Mouse (Mus musculus) ES-Bruce4 (cell line): ENCODE measurements around the gene Mecom. TPM values are rescaled to one million over a fixed set of nuclear protein-coding genes. Genes with fewer than 3 reads are reported as not detected.
"Not testable (repeated sequence)": the region's sequence is repeated elsewhere in the genome, so short reads cannot be mapped to it uniquely, and the experiment has no call there.

Experiments
- H3K27ac ChIP-seq: 2 replicates; pipeline ENCODE4 v1.5.1; 2012; ENCODE audit warnings: low read length, inconsistent platforms; ENCODE audit not compliant: insufficient read depth
- H3K27me3 ChIP-seq: 2 replicates; pipeline ENCODE4 v1.6.1; 2012; ENCODE audit warnings: mild to moderate bottlenecking, low read length, inconsistent platforms; ENCODE audit not compliant: control insufficient read depth, poor library complexity, insufficient read depth, severe bottlenecking
- H3K36me3 ChIP-seq: 2 replicates; pipeline ENCODE4 v1.6.1; 2012; ENCODE audit warnings: inconsistent platforms, mild to moderate bottlenecking, low read length, moderate library complexity; ENCODE audit not compliant: control insufficient read depth, poor library complexity, insufficient read depth, severe bottlenecking
- H3K4me1 ChIP-seq: one replicate; pipeline ENCODE4 v1.8.1; 2011; ENCODE audit warnings: low read length; ENCODE audit not compliant: control insufficient read depth, insufficient read depth
- H3K4me3 ChIP-seq: 2 replicates; pipeline ENCODE4 v1.5.1; 2011; ENCODE audit warnings: low read depth, mild to moderate bottlenecking, low read length
- H3K9ac ChIP-seq: 2 replicates; pipeline ENCODE4 v1.6.1; 2012; ENCODE audit warnings: low read depth, mild to moderate bottlenecking, inconsistent platforms; ENCODE audit not compliant: poor library complexity, severe bottlenecking
- H3K9me3 ChIP-seq: replicated peaks from 2 replicates; pipeline ENCODE4 v1.6.1; 2012; ENCODE audit warnings: mild to moderate bottlenecking, low read length, inconsistent platforms; ENCODE audit not compliant: control insufficient read depth, poor library complexity, insufficient read depth, severe bottlenecking
- CTCF ChIP-seq: IDR thresholded peaks from one replicate; pipeline ENCODE4 v1.8.1; 2011; ENCODE audit warnings: low read depth, low read length
- EP300 ChIP-seq: IDR thresholded peaks from 2 replicates; pipeline ENCODE4 v1.6.1; 2011; ENCODE audit warnings: low read depth, low read length; ENCODE audit not compliant: insufficient read depth
- POLR2A ChIP-seq: IDR thresholded peaks from one replicate; pipeline ENCODE4 v1.8.1; 2011; ENCODE audit warnings: low read length; ENCODE audit not compliant: insufficient read depth
- polyA plus RNA-seq: library from polyadenylated mRNA; stranded (reverse); fragments of >200 nt; gene quantifications from 2 replicates; pipeline ENCODE4 v1.2.4, GENCODE M21; 2011; ENCODE audit warnings: low read depth; ENCODE audit not compliant: missing spikeins, insufficient read depth, insufficient read length

Mecom gene
- polyA plus RNA-seq, 1 experiment, result 0.24 TPM

DNA sequence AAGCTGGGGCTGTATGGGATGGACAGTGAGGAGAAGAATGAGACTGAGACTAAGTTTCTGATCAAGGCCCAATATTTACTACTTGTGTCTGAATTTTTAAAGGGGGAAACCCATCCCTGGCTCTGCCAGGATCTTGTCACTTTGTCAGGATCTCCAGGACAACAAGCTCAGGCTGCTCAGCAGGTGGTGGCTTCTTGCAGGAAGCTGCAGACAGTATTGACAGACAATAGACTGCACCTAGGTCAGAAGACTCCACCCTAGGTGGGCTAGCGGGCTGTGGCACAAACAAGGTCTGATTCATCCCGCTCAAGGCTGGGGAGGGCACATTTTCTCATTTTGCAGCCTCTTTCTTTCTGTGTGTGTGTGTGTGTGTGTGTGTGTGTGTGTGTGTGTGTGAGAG lies 25.7 kb upstream of the Mecom start:
- TF ChIP-seq CTCF (no peak), EP300 (peak; percentile 87)
- Histone ChIP-seq H3K27ac (peak overlapping the region; percentile 71; the same call in 1 of the 2 replicates), H3K36me3 (no peaks in the 10 kb centered on the region), H3K9ac (no peak overlapping the region), H3K4me1 (no peaks in the 10 kb centered on the region), H3K27me3 (no peaks in the 10 kb centered on the region), H3K9me3 (no peaks in the 10 kb centered on the region), H3K4me3 (no peak overlapping the region)

DNA sequence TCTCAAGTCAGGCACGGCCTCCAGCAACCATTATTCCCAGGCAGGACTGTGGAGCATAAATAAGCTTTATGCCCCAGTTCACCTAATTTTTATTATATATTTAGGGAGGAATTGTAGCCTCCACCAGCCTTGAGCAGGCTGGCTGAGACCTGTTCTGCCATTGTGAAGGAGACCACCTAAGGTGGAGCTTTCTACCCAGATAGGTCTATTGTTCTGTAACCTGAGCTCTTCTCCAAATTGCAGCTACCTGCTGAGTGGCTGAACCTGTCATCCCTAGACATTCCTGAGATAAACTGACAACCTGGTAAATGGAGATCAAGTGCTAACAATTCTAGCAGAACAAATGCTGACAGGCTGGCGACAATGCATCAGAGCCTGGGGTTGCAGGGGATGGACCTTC lies 18.5 kb upstream of the Mecom start:
- not testable (repeated sequence) for H3K27me3 ChIP-seq

DNA sequence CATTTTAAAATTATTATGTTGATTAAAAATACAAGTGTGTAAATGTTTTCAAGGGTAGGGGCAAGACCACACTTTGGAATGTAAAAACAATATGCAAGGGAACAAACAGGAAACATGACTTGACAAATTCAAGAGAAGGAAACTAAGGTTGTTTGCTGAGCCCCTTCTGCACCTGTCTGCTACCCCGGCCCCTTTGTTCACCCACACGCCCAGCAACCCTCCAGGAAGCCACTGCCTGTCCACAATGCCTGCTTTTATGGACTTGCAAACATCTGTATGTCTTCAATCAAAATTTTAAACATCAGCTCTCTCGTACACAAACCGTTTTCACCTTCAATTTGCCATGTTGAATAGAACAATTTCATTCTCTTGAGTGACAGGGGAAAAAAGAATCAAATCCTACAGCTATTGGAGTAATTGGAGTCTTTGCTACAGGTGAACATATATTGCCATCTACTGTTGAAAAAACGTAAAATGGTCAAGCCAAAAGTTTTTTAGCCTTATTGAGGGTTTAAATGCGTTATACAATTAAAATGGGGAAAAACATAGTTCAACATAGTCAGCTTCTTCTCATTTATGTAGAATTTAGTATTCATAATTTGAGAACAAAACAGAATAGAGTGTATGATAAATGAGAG lies 13.0 kb upstream of the Mecom start:
- H3K4me3 ChIP-seq, result no peak overlapping the region
- H3K4me1 ChIP-seq, result peaks cover 2% of the 10 kb centered on the region
- H3K27ac ChIP-seq, result no peak overlapping the region
- H3K9ac ChIP-seq, result no peak overlapping the region
- TF ChIP-seq EP300, result peak; percentile 71; the same call in 1 of the 2 replicates
- TF ChIP-seq CTCF, result no peak
- H3K27me3 ChIP-seq, result no peaks in the 10 kb centered on the region
- no peaks in the 10 kb centered on the region for H3K36me3 ChIP-seq
- H3K9me3 ChIP-seq, result no peaks in the 10 kb centered on the region

More for the DNA sequence above, 18.5 kb upstream of the Mecom start:
- H3K4me3 ChIP-seq, H3K4me1 ChIP-seq, H3K27ac ChIP-seq, H3K36me3 ChIP-seq, H3K9me3 ChIP-seq, H3K9ac ChIP-seq: not testable (repeated sequence)

DNA sequence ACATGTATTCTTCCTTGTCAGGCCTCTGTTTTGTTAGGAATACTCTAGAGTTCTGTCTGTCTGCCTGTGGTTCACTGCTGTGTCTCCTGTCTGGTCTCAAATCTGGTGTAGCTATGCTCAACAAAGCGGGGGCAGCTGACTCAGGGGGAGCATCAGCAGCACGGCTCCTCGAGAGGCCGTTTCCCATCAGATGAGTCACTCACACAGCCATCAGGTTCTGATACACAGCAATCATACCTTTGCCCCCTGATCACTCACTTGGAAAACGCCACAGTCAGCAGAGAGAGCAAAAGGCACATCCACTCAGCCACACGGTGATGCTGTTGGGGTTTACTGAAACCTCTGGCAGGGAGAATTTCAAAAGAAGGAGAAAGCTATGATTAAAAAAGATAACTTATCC lies 5.9 kb upstream of the Mecom start:
- Histone ChIP-seq H3K4me1 (no peaks in the 10 kb centered on the region), H3K27ac (no peak overlapping the region), H3K9me3 (no peaks in the 10 kb centered on the region), H3K4me3 (no peak overlapping the region), H3K9ac (no peak overlapping the region), H3K27me3 (no peaks in the 10 kb centered on the region), H3K36me3 (no peaks in the 10 kb centered on the region)
- no peak for TF ChIP-seq EP300
- no peak for TF ChIP-seq CTCF
- no peak for TF ChIP-seq POLR2A

DNA sequence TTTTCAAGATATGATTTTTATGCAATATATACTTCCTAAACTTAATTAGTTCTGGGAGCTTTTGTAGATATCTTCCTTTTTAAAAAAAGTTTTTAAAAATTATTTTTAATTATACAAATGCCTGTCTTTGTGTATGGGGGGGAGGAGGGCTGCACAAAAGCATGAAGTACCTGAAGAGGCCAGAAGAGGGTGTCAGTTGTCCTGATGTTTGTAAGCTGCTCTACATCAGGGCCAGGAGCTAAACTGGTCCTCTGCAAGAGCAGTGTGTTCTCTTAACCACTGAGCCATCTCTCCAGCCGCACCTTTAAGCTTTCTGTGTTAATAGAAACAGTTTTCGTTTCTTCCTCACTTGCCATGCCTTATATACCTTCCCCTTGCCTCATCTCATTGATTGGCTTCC lies 2.4 kb upstream of the Mecom start:
- H3K4me3 ChIP-seq, result no peak overlapping the region
- no peaks in the 10 kb centered on the region for H3K9me3 ChIP-seq
- H3K27me3 ChIP-seq, result no peaks in the 10 kb centered on the region
- H3K36me3 ChIP-seq, result no peaks in the 10 kb centered on the region
- TF ChIP-seq CTCF, result peak; percentile 11
- TF ChIP-seq POLR2A, result no peak
- H3K4me1 ChIP-seq, result no peaks in the 10 kb centered on the region
- no peak overlapping the region for H3K9ac ChIP-seq
- H3K27ac ChIP-seq, result no peak overlapping the region

DNA sequence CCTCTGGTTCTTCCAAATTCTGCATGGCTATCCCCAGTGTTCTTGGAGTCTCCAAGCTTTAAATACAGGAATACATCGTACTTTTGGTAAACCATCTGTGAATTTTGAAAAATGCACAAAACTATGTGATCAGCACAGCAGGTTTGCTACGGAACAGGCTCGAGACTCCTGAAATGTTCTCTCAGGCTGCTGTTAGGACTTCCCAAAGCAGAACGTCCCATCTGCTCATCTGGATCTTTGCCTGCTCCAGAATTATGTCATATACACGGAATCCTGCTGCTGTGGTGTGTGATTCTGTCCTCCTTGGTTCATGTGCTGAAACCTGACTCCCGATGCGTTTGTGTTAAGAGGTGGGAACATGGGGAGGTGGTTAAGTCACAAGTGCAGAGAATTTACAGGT lies 1.1 kb upstream of the Mecom start:
- Histone ChIP-seq H3K4me1 (no peaks in the 10 kb centered on the region), H3K27ac (no peak overlapping the region), H3K36me3 (no peaks in the 10 kb centered on the region), H3K27me3 (no peaks in the 10 kb centered on the region), H3K4me3 (no peak overlapping the region), H3K9me3 (no peaks in the 10 kb centered on the region), H3K9ac (no peak overlapping the region)
- TF ChIP-seq POLR2A, result no peak
- TF ChIP-seq EP300, result no peak
- TF ChIP-seq CTCF, result no peak
